Mouse (Mus musculus) liver, embryonic 12.5 days (tissue): Measurements from ENCODE around the gene Mark1. TPM values are rescaled to one million over a fixed set of nuclear protein-coding genes. Genes with fewer than 3 reads are reported as not detected.

Source experiments
- ATAC-seq: fragments of 200-750 bp; cut with Nextera tagmentation; 2 replicates; pipeline ENCODE4 v1.8.0; 2017; ENCODE audit warnings: moderate number of reproducible peaks, mild to moderate bottlenecking, moderate library complexity
- H3K27ac ChIP-seq: fragments of 300-500 bp; sonication (generic); 2 replicates; pipeline ENCODE4 v1.5.1; 2016; ENCODE audit warnings: mild to moderate bottlenecking
- H3K27me3 ChIP-seq: fragments of 300-500 bp; sonication (generic); replicated peaks from 2 replicates; pipeline ENCODE4 v1.6.1; 2016; ENCODE audit warnings: mild to moderate bottlenecking, moderate library complexity
- H3K36me3 ChIP-seq: fragments of 300-500 bp; sonication (generic); 2 replicates; pipeline ENCODE4 v1.6.1; 2016; ENCODE audit warnings: mild to moderate bottlenecking, moderate library complexity
- H3K4me1 ChIP-seq: fragments of 300-500 bp; sonication (generic); 2 replicates; pipeline ENCODE4 v1.6.1; 2016
- H3K4me2 ChIP-seq: fragments of 300-500 bp; sonication (generic); 2 replicates; pipeline ENCODE4 v1.6.1; 2016; ENCODE audit warnings: mild to moderate bottlenecking, moderate library complexity
- H3K4me3 ChIP-seq: fragments of 300-500 bp; sonication (generic); 2 replicates; pipeline ENCODE4 v1.5.1; 2016; ENCODE audit warnings: mild to moderate bottlenecking, moderate library complexity
- H3K9ac ChIP-seq: fragments of 300-500 bp; sonication (generic); 2 replicates; pipeline ENCODE4 v1.6.1; 2016; ENCODE audit warnings: mild to moderate bottlenecking, moderate library complexity
- H3K9me3 ChIP-seq: fragments of 300-500 bp; sonication (generic); replicated peaks from 2 replicates; pipeline ENCODE4 v1.6.1; 2016; ENCODE audit warnings: mild to moderate bottlenecking, moderate library complexity
- WGBS: fragments of 180-500 bp; shearing (Covaris S2); methylation state at CpG from one replicate; pipeline ENCODE4 v1.1.7; 2016; ENCODE audit not compliant: insufficient replicate concordance; 5-methylcytosine and 5-hydroxymethylcytosine counted together
- polyA plus RNA-seq: library from polyadenylated mRNA; unstranded; fragments of >200 nt; fragmentation: Nextera tagmentation; extraction: Ambion mirVana; gene quantifications from 2 replicates; pipeline ENCODE4 v1.2.1, GENCODE M21; 2016

The Mark1 gene
- polyA plus RNA-seq, 1 experiment from 2014 or later: 0.30 TPM

DNA sequence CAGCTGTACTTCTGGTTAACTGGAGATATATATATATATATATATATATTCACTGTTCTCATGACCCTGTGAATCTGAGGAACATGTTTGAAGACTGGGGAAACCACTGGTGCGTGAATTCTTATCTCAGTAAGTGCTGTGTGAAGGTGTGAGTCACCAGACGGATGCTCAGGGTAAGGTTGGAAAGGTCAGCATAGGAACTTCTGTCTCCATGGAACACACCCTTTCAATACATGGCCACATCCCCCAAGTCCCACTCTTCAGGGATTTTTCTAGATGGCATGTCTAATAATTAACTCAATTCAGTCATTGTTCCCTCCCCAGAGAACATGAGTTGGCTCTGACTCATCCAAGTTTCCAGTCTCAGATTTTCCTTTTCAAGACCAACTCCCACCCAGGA, 137.8 kb downstream of the Mark1 start:
- H3K9ac ChIP-seq: no peak overlapping the region
- no peak overlapping the region for H3K4me3 ChIP-seq
- no peak for ATAC-seq
- WGBS: 46% methylated on average over 2 of the region's 2 CpGs
- H3K4me1 ChIP-seq: 0 out of 2 replicates have a peak, but pooled peaks cover 4% of the 10 kb centered on the region
- no peak overlapping the region for H3K27ac ChIP-seq
- H3K36me3 ChIP-seq: no peaks in the 10 kb centered on the region
- peaks cover 4% of the 10 kb centered on the region; the same call in 1 of the 2 replicates for H3K27me3 ChIP-seq
- H3K4me2 ChIP-seq: no peak overlapping the region
- H3K9me3 ChIP-seq: no peaks in the 10 kb centered on the region

DNA sequence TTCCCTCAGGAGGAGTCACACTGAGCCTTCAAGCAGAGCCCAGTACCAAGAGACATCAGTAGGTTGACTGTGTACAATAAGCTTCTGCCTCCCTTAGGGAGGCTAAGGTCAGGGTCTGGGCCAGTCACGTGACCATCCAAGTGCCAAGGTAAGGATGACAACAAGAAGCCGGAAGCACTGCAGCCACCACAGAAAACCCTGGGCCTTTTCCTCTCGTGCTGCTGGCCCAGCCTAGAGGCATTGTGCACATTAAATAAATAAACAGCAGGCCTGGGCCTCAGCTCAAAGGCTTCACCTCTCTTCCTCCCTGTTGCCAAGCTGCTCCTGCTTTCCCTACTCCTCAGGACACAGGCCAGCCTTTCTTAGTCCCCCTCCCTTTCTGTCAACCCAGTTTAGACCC, 139.1 kb downstream of the Mark1 start:
- Histone ChIP-seq H3K36me3 (no peaks in the 10 kb centered on the region), H3K9me3 (no peaks in the 10 kb centered on the region), H3K27ac (no peak overlapping the region), H3K4me2 (no peak overlapping the region), H3K4me1 (0 out of 2 replicates have a peak, but pooled peaks cover 4% of the 10 kb centered on the region), H3K9ac (no peak overlapping the region), H3K27me3 (peaks cover 4% of the 10 kb centered on the region; the same call in 1 of the 2 replicates), H3K4me3 (no peak overlapping the region)
- no peak for ATAC-seq
- WGBS: 48% methylated on average over 3 of the region's 3 CpGs

DNA sequence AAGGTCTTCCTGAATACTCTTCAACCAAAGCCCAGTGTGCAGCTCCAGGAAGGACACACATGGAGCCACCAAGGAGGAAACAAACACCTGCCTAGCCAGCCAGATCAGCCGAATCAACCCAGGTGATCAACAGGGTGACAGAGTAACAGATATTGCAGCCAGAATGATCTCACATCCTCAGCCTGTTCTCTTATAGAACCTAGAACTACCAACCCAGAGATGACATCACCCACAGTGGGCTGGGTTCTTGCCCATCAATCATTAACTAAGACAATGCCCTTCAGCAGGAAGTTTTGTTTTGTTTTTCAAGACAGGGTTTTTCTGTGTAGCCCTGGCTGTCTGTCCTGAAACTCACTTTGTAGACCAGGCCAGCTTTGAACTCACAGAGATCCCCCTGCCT, 141.1 kb downstream of the Mark1 start:
- H3K4me3 ChIP-seq: no peak overlapping the region
- ATAC-seq: no peak
- no peaks in the 10 kb centered on the region for H3K36me3 ChIP-seq
- H3K9me3 ChIP-seq: no peaks in the 10 kb centered on the region
- H3K27me3 ChIP-seq: peaks cover 4% of the 10 kb centered on the region; the same call in 1 of the 2 replicates
- no peak overlapping the region for H3K4me2 ChIP-seq
- peaks cover 13% of the 10 kb centered on the region for H3K4me1 ChIP-seq
- H3K9ac ChIP-seq: no peak overlapping the region
- 69% methylated on average over 1 of the region's 1 CpGs for WGBS
- no peak overlapping the region for H3K27ac ChIP-seq

DNA sequence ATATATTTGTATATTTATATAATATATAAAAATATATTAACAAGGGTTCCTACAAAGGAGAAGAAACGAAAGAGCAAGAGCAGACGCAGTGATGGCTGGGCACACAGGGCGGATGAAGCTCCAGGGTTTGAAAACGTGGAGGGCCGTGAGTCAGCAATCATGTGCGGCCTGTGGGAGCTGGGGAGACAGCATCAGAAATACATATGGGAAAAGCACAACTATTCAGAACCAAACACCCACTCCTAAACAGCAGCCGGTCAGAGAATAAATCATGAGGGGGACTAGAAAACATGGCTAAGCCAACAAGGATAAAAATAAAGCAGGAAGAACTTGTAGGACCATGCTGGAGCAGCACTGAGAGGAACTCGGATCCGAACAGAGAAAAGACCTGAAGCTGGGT, 142.2 kb downstream of the Mark1 start:
- Histone ChIP-seq H3K36me3 (no peaks in the 10 kb centered on the region), H3K27ac (no peak overlapping the region), H3K4me2 (no peak overlapping the region), H3K27me3 (no peaks in the 10 kb centered on the region; the same call in 1 of the 2 replicates), H3K9ac (no peak overlapping the region), H3K9me3 (no peaks in the 10 kb centered on the region), H3K4me1 (peaks cover 24% of the 10 kb centered on the region), H3K4me3 (no peak overlapping the region)
- 70% methylated on average over 9 of the region's 9 CpGs for WGBS
- no peak for ATAC-seq

DNA sequence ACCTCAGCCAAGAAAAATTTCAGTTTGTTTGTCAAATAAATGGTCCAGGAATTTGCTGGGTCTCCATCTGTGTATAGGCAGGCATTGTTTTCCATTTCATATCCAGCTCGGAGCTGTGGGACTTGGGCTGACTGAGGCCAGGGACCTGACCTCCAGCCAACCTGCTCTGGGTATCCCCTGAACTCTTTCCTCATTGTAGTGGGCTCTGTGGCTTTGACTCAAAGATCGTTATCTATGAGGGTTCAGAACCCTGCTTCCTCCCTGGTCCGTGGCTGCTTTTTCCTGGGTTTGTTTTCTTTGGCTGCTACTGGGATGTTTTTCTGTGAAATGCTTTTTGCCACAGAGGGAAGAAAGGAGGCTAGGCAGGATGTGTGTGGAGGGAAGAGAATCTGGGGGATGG, 145.4 kb downstream of the Mark1 start:
- no peaks in the 10 kb centered on the region for H3K9me3 ChIP-seq
- 26% methylated on average over 3 of the region's 3 CpGs for WGBS
- no peaks in the 10 kb centered on the region for H3K27me3 ChIP-seq
- no peak overlapping the region for H3K9ac ChIP-seq
- H3K4me2 ChIP-seq: peak overlapping the region; percentile 47
- peak overlapping the region; percentile 41; the same call in 1 of the 2 replicates for H3K27ac ChIP-seq
- H3K36me3 ChIP-seq: no peaks in the 10 kb centered on the region
- ATAC-seq: no peak
- H3K4me3 ChIP-seq: no peak overlapping the region
- H3K4me1 ChIP-seq: peaks cover 33% of the 10 kb centered on the region

DNA sequence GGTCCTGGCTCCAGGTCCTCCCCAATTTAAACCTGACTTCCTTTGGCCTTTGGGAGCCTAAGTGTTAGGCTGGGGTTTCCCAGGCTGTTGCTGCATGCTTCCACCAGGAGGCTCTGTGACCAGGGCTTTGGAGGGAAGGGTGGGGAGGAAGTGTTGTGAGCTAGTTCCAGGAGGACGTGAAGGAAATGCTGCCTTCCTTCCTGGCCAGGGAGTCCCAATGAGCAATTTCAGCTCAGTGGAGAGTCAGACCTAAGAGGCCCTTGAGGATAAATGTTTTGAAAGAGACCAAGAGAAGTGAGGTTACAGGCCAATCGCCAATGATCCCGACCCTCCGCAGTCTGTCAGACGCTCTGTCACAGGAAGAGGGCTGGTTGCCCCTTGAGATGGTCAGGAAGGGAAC, 146.0 kb downstream of the Mark1 start:
- 0 out of 2 replicates have a peak overlapping the region, but pooled peaks have one; percentile 1 for H3K4me3 ChIP-seq
- no peaks in the 10 kb centered on the region for H3K36me3 ChIP-seq
- H3K9ac ChIP-seq: no peak overlapping the region
- peak; percentile 40; the same call in 1 of the 2 replicates for ATAC-seq
- H3K27me3 ChIP-seq: no peaks in the 10 kb centered on the region
- peaks cover 33% of the 10 kb centered on the region for H3K4me1 ChIP-seq
- H3K9me3 ChIP-seq: no peaks in the 10 kb centered on the region
- 7% methylated on average over 5 of the region's 5 CpGs for WGBS
- H3K27ac ChIP-seq: peak overlapping the region; percentile 41
- H3K4me2 ChIP-seq: peak overlapping the region; percentile 47

DNA sequence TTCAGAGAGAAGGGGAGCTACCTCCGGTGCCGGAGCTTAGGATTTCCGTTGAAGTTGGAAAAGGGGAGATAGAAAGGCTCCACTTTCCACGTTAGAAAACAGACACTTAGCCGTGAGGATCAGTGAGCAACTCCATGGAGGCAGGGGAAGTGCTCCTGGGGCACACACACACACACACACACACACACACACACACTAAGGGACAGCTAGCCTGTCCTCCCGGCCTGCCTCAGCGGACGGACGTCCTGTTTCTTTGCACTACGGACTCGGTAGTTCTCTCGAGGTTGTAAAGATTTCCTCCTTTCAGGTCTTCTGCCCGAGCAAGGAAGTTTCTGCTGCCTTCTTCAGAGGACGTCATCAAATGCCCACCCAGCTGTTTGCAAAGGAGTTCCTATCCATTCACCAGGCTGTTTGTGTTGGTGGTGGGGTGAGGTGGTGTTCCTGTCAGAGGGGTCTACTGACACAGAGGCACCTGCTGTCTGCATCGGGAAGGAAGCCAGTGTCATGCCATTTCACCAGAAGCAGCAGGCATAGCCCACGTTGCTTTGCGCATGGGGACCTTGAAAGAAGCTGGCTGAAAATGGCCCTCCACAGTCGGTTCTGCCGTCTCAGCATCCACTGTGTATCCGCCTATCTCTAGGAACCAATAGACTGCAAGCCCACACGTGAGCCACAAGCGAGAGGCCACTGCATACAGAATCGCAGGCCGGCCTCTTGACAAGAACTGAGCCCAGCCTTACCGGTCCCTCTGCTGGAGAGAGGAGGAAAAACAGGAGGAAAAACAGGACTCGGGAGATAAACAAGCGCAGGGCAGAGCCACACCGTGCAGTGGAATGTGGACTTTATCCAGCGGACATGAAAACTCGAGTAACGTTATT, 147.4 kb downstream of the Mark1 start:
- Histone ChIP-seq H3K4me1 (peaks cover 43% of the 10 kb centered on the region), H3K4me3 (peak overlapping the region; percentile 9), H3K36me3 (no peaks in the 10 kb centered on the region), H3K27ac (peak overlapping the region; percentile 67), H3K4me2 (peak overlapping the region; percentile 51), H3K27me3 (no peaks in the 10 kb centered on the region), H3K9ac (0 out of 2 replicates have a peak overlapping the region, but pooled peaks have one; percentile 29), H3K9me3 (no peaks in the 10 kb centered on the region)
- 14% methylated on average over 31 of the region's 31 CpGs for WGBS
- peak; percentile 91 for ATAC-seq

DNA sequence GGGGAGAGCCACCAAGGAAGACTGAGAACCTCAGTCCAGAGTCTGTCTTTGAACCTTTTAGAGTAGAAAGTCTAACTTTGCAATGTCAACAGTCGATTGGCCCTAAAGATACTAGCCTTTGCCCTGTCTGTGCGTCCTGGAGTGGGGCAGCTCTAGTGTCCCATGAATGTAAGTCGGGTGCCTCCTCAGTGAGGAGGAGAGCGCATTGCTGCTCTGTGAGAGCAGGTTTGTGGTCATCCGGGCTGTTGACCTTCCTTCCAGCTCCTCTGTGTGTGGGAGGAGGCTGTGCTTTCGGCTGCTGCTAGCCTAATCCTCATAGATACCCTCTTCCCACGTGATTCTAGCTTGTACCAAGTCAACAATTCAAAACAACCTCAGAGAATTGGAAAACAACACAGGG, 148.2 kb downstream of the Mark1 start:
- Histone ChIP-seq H3K9ac (0 out of 2 replicates have a peak overlapping the region, but pooled peaks have one; percentile 29), H3K27ac (peak overlapping the region; percentile 67)
- 46% methylated on average over 7 of the region's 7 CpGs for WGBS

DNA sequence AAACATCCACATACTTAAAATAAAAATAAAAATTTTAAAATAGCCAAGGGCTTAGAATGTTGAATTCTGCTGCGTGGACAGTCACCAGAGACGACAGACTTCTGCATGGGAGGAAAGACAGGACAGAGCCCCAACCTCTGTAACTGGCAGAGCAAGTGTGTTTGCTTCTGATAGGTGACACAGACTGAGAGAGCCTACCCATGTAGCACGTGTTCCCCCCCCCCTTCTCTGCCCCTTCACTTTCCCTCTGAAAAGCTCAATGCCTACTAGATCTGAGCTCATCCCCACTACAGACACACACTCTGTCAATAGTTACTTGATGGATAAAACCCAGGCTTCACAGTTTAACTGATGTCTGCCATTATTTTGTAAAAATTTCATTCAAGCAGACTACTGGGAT, 152.4 kb downstream of the Mark1 start:
- H3K4me2 ChIP-seq: peak overlapping the region; percentile 93
- no peaks in the 10 kb centered on the region for H3K27me3 ChIP-seq
- peaks cover 59% of the 10 kb centered on the region for H3K4me1 ChIP-seq
- 16% methylated on average over 3 of the region's 3 CpGs for WGBS
- peak overlapping the region; percentile 87 for H3K4me3 ChIP-seq
- peak overlapping the region; percentile 96 for H3K9ac ChIP-seq
- H3K27ac ChIP-seq: peak overlapping the region; percentile 93
- no peaks in the 10 kb centered on the region for H3K9me3 ChIP-seq
- H3K36me3 ChIP-seq: no peaks in the 10 kb centered on the region
- peak; percentile 53 for ATAC-seq

More for the DNA sequence above, 148.2 kb downstream of the Mark1 start:
- Histone ChIP-seq H3K4me2 (peak overlapping the region; percentile 51; the same call in 1 of the 2 replicates), H3K9me3 (no peaks in the 10 kb centered on the region), H3K4me3 (no peak overlapping the region), H3K27me3 (no peaks in the 10 kb centered on the region), H3K4me1 (peaks cover 51% of the 10 kb centered on the region), H3K36me3 (no peaks in the 10 kb centered on the region)
- ATAC-seq: no peak

Other genes with a start within 250 kb of the Mark1 start
- gene Marc1, start 188.3 kb downstream of the Mark1 start, polyA plus RNA-seq: 7.2 and 7.3 TPM in 2 replicates
- 171 and 178 TPM in 2 replicates for gene Marc2, start 153.1 kb downstream of the Mark1 start, polyA plus RNA-seq
- gene C130074G19Rik, start 116.4 kb downstream of the Mark1 start, polyA plus RNA-seq: 1.2 and 1.3 TPM in 2 replicates
- gene Rab3gap2, start 204.5 kb upstream of the Mark1 start, polyA plus RNA-seq: 18.4 and 19.3 TPM in 2 replicates